Mouse (Mus musculus): Measurements from ENCODE around the gene Apopt1. TPM values are rescaled to one million over a fixed set of nuclear protein-coding genes. Genes with fewer than 3 reads are reported as not detected.

Apopt1 gene
- polyA plus RNA-seq, 1 experiment from 2014 or later, result 41.8 TPM

DNA sequence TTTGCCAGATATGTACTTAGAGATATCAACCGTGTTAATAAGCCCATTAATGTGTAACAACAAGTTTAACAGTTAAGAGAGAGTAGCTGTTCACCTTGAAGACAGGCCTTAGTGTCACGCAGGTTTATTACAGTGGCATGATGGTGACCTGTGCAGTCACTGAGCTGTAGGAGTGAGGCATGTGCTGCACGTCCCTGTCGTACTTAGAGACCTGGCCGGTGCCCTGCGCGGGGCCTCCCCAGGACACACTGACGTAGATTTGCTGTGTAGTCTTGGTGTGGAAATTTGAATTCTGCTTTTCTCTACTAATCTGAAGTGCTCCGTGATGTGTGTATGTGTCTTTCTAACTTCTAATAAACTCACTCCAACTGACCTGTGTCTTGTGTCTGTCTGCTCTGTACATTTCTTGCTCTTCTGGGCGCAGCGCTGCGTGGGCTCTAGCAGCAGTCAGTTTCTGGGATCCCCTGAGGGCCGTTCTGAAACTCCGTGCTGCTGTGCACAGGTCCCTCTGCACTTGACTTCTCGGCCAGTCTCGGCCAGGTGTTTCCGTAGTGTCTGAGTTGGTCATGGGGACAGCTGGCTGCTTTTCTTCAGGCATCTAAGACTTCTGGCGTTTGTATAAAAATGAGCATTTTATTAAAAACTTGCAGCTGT, 81.6 kb downstream of the Apopt1 start:
- H3K4me1 ChIP-seq (replicated peaks; ENCODE audit: control insufficient read depth, insufficient read depth), result no peaks in the 10 kb centered on the region
- DNase-seq (ENCODE audit: low spot score) (no peak), ATAC-seq (ENCODE audit: low FRiP score, low TSS enrichment) (no peak)
- no peaks in the 10 kb centered on the region for H3K9me3 ChIP-seq (ENCODE audit: control insufficient read depth, low read length)
- H3K9ac ChIP-seq (ENCODE audit: low read length), result no peak overlapping the region
- peaks cover 27% of the 10 kb centered on the region for H3K36me3 ChIP-seq (ENCODE audit: control insufficient read depth, insufficient read depth, low read length)
- WGBS, result 88% methylated on average over 18 of the region's 18 CpGs
- no peak overlapping the region for H3K27ac ChIP-seq (replicated peaks)
- TF ChIP-seq CTCF (IDR thresholded peaks at IDR 0.05; ENCODE audit: low read depth), result no peak
- TF ChIP-seq EP300 (optimal IDR thresholded peaks at IDR 0.05), result no peak
- H3K4me2 ChIP-seq (replicated peaks; ENCODE audit: low read depth), result no peak overlapping the region
- H3K27me3 ChIP-seq (ENCODE audit: control insufficient read depth, insufficient read depth, low read length), result no peaks in the 10 kb centered on the region
- H3K4me3 ChIP-seq (ENCODE audit: low read depth, low read length), result no peak overlapping the region

DNA sequence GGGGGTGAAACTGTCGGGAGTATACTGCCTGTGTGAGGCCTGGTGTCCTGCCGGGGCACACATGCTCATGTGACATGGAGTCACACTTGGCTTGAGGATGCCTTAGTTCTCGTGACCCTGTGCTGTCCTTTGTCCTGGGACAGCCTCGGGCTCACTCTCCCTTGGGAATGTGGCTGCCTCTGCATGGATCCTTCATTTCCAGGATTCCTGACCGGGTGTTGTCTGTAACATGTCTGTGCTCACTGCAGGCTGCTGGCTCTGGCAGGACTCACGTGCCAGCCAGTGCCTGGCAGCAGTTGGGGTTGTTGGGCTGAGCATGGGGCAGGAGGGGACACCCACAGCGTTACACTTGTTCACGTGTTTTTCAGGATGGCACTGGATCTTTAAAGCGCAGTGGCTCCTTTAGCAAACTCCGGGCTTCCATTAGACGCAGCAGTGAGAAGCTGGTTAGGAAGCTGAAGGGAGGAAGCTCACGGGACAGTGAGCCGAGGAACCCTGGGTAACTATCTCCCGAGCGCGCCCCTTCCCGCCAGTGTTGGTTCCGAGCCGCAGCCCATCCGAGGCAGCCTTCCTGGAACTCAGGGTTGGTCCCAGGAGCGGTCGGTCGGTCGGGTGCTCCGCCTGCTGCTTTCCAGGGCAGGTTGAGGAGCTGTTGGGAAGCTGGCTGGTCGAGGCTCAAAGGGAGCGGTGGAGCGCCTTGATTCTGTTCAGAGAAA, 82.3 kb downstream of the Apopt1 start:
- no peak for ATAC-seq (ENCODE audit: low FRiP score, low TSS enrichment)

DNA sequence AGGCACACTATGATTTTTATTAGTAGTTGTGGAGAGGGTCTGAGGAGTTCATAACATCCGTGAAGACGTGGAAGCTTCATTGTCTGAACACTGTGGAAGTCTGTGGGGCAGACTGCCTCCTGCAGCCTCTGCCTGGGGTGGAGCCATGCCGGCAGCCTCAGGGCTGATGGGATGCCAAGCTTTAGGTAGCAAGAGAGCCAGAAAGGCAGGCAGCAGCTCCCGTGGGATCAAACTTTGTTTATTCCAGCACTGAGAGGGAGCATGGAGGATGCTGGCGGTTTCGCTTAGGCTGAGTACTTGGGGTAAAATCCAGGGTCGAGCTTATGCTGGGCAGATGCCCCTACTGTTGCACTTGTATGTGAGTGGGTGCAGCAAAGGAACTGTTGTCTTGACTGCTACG, 84.2 kb downstream of the Apopt1 start:
- no peak overlapping the region for H3K27ac ChIP-seq (replicated peaks)
- no peak overlapping the region for H3K4me3 ChIP-seq (ENCODE audit: low read depth, low read length)
- ATAC-seq (ENCODE audit: low FRiP score, low TSS enrichment), result no peak
- 74% methylated on average over 8 of the region's 8 CpGs for WGBS
- peaks cover 23% of the 10 kb centered on the region for H3K36me3 ChIP-seq (ENCODE audit: control insufficient read depth, insufficient read depth, low read length)
- no peak overlapping the region for H3K4me2 ChIP-seq (replicated peaks; ENCODE audit: low read depth)
- H3K9ac ChIP-seq (ENCODE audit: low read length), result no peak overlapping the region
- no peak for TF ChIP-seq EP300 (optimal IDR thresholded peaks at IDR 0.05)
- TF ChIP-seq CTCF (IDR thresholded peaks at IDR 0.05; ENCODE audit: low read depth), result no peak
- no peaks in the 10 kb centered on the region for H3K9me3 ChIP-seq (ENCODE audit: control insufficient read depth, low read length)
- H3K4me1 ChIP-seq (replicated peaks; ENCODE audit: control insufficient read depth, insufficient read depth), result no peaks in the 10 kb centered on the region
- H3K27me3 ChIP-seq (ENCODE audit: control insufficient read depth, insufficient read depth, low read length), result no peaks in the 10 kb centered on the region
- DNase-seq (ENCODE audit: low spot score), result no peak

More for the DNA sequence above, 82.3 kb downstream of the Apopt1 start:
- Histone ChIP-seq H3K27ac (replicated peaks) (no peak overlapping the region), H3K27me3 (ENCODE audit: control insufficient read depth, insufficient read depth, low read length) (no peaks in the 10 kb centered on the region), H3K9me3 (ENCODE audit: control insufficient read depth, low read length) (no peaks in the 10 kb centered on the region), H3K4me3 (ENCODE audit: low read depth, low read length) (no peak overlapping the region), H3K4me2 (replicated peaks; ENCODE audit: low read depth) (no peak overlapping the region), H3K4me1 (replicated peaks; ENCODE audit: control insufficient read depth, insufficient read depth) (no peaks in the 10 kb centered on the region), H3K9ac (ENCODE audit: low read length) (no peak overlapping the region), H3K36me3 (ENCODE audit: control insufficient read depth, insufficient read depth, low read length) (peaks cover 25% of the 10 kb centered on the region)
- TF ChIP-seq EP300 (optimal IDR thresholded peaks at IDR 0.05) (no peak), CTCF (IDR thresholded peaks at IDR 0.05; ENCODE audit: low read depth) (no peak)
- WGBS, result 87% methylated on average over 28 of the region's 28 CpGs
- no peak for DNase-seq (ENCODE audit: low spot score)

DNA sequence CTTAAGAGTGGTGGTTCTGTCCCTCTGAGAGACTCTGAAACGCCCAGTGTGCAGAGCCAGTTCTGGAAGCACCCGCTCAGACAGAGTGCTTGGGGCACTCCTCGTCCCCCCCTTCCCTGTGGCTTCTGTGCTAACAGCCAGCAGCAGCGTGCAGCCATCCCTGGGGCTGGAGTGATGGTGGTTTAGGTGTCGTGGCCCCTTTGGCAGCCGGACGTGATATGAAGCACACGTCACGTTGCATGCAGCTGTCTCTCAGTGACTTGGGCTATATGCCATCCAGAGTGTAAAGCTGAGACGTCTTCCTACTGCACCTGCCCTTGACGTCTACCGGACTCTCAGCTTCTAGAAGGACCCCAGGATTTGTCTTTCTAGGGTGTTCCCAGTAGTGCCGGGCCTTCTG, 85.4 kb downstream of the Apopt1 start:
- TF ChIP-seq CTCF (IDR thresholded peaks at IDR 0.05; ENCODE audit: low read depth) (no peak), EP300 (optimal IDR thresholded peaks at IDR 0.05) (no peak)
- no peak overlapping the region for H3K27ac ChIP-seq (replicated peaks)
- no peak overlapping the region for H3K9ac ChIP-seq (ENCODE audit: low read length)
- no peak overlapping the region for H3K4me3 ChIP-seq (ENCODE audit: low read depth, low read length)
- peaks cover 22% of the 10 kb centered on the region for H3K36me3 ChIP-seq (ENCODE audit: control insufficient read depth, insufficient read depth, low read length)
- H3K27me3 ChIP-seq (ENCODE audit: control insufficient read depth, insufficient read depth, low read length), result no peaks in the 10 kb centered on the region
- H3K4me2 ChIP-seq (replicated peaks; ENCODE audit: low read depth), result no peak overlapping the region
- 91% methylated on average over 13 of the region's 13 CpGs for WGBS
- DNase-seq (ENCODE audit: low spot score) (no peak), ATAC-seq (ENCODE audit: low FRiP score, low TSS enrichment) (no peak)
- H3K4me1 ChIP-seq (replicated peaks; ENCODE audit: control insufficient read depth, insufficient read depth), result no peaks in the 10 kb centered on the region
- no peaks in the 10 kb centered on the region for H3K9me3 ChIP-seq (ENCODE audit: control insufficient read depth, low read length)

DNA sequence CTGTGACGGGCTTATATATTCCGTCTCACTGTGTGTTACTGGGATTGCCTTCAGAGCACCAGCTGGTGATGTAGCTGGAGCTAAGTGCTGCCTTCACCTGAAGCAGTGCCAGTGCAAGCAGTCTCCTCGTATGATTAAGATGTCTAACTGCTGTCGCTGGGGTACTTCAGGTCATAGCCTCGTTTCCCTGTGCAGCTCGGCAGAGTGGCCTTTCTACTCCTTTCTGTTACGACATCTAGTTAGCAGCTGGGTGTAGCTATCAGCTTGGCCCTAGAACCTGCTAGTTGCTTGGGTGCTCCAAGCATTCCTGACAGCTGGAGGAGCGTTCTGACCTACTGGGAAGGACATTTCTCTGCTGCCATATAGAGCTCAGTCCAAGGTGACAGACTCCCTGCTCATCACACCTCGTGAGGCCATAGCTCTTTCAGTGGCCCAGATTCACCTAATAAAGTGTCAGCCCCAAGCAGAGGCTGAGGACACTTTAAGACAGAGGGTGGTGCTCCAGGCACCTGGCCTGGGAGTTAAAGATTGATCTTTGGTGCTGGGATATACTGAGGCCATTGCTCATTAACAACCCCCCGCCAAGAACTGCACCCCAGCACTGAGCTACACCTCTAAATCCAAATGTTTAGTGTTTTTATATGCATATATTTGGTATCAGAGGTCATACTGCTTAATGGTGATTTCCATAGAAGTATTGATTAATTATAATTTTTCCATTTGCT, 87.6 kb downstream of the Apopt1 start:
- ATAC-seq (ENCODE audit: low FRiP score, low TSS enrichment) (no peak), DNase-seq (ENCODE audit: low spot score) (no peak)
- 74% methylated on average over 10 of the region's 10 CpGs for WGBS
- H3K36me3 ChIP-seq (ENCODE audit: control insufficient read depth, insufficient read depth, low read length), result peaks cover 26% of the 10 kb centered on the region
- H3K4me2 ChIP-seq (replicated peaks; ENCODE audit: low read depth), result no peak overlapping the region
- TF ChIP-seq CTCF (IDR thresholded peaks at IDR 0.05; ENCODE audit: low read depth), result no peak
- no peak for TF ChIP-seq EP300 (optimal IDR thresholded peaks at IDR 0.05)
- no peaks in the 10 kb centered on the region for H3K27me3 ChIP-seq (ENCODE audit: control insufficient read depth, insufficient read depth, low read length)
- no peak overlapping the region for H3K27ac ChIP-seq (replicated peaks)
- no peaks in the 10 kb centered on the region for H3K9me3 ChIP-seq (ENCODE audit: control insufficient read depth, low read length)
- H3K4me1 ChIP-seq (replicated peaks; ENCODE audit: control insufficient read depth, insufficient read depth), result no peaks in the 10 kb centered on the region
- no peak overlapping the region for H3K9ac ChIP-seq (ENCODE audit: low read length)
- H3K4me3 ChIP-seq (ENCODE audit: low read depth, low read length), result no peak overlapping the region

Data from stomach, postnatal 0 days (tissue).